Mouse (Mus musculus) brain, embryonic 14.5 days (tissue): ENCODE data around the gene 4932414N04Rik.

Source experiments
- CTCF ChIP-seq: fragments of 200-500 bp; IDR thresholded peaks from 2 replicates; pipeline ENCODE4 v1.5.1; 2012; ENCODE audit warnings: inconsistent platforms, mild to moderate bottlenecking, moderate library complexity, borderline replicate concordance; ENCODE audit not compliant: insufficient read depth, insufficient read length; ENCODE audit errors: extremely low read depth
- POLR2A ChIP-seq: fragments of 200-500 bp; IDR thresholded peaks from 2 replicates; pipeline ENCODE4 v1.6.1; 2012; ENCODE audit warnings: mild to moderate bottlenecking, inconsistent platforms, borderline replicate concordance; ENCODE audit not compliant: poor library complexity, insufficient read depth, insufficient read length, severe bottlenecking; ENCODE audit errors: extremely low read depth

DNA sequence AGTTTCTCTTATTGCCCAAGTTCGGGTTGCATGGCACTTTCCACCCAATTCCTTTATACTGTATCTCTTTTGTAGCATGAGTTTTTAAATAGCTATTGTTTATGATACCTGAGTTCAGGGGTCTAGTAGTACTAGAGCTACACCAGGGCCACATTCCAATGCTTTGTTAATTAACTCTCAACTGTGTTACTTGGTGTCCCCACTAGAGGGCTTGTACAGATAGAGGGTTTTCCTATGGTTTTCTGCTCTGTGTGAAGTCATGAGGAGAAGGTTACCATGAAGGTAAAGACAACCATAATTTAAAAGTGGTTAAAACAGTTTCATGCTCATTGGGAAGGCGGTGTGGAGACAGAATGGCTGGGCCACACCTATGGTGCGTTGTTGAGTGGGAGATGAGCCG is 88.3 kb downstream of the 4932414N04Rik start:
- TF ChIP-seq CTCF (peak; percentile 34; the same call in 1 of the 2 replicates), POLR2A (no peak)
